Mouse (Mus musculus) kidney, embryonic 14.5 days (tissue): ENCODE data around the gene Mgat5. TPM values are rescaled to one million over a fixed set of nuclear protein-coding genes. Genes with fewer than 3 reads are reported as not detected.

Experiments
- ATAC-seq: fragments of 200-750 bp; cut with Nextera tagmentation; 2 replicates; pipeline ENCODE4 v1.8.0; 2017; ENCODE audit warnings: moderate number of reproducible peaks, mild to moderate bottlenecking, moderate TSS enrichment, moderate library complexity; ENCODE audit not compliant: low FRiP score, low TSS enrichment
- H3K27ac ChIP-seq: fragments of 300-500 bp; sonication (generic); 2 replicates; pipeline ENCODE4 v1.5.1; 2014; ENCODE audit warnings: low read depth, mild to moderate bottlenecking, low read length, moderate library complexity, mixed read lengths
- H3K27me3 ChIP-seq: fragments of 300-500 bp; sonication (generic); 2 replicates; pipeline ENCODE4 v1.6.1; 2014; ENCODE audit warnings: mild to moderate bottlenecking, low read length; ENCODE audit not compliant: control insufficient read depth, insufficient read depth
- H3K36me3 ChIP-seq: fragments of 300-500 bp; sonication (generic); 2 replicates; pipeline ENCODE4 v1.6.1; 2014; ENCODE audit warnings: low read length, mixed read lengths; ENCODE audit not compliant: control insufficient read depth, insufficient read depth
- H3K4me1 ChIP-seq: fragments of 300-500 bp; sonication (generic); 2 replicates; pipeline ENCODE4 v1.6.1; 2014; ENCODE audit warnings: low read length, mixed read lengths; ENCODE audit not compliant: control insufficient read depth, insufficient read depth
- H3K4me2 ChIP-seq: fragments of 300-500 bp; sonication (generic); replicated peaks from 2 replicates; pipeline ENCODE4 v1.6.1; 2014; ENCODE audit warnings: low read depth, mild to moderate bottlenecking, low read length
- H3K4me3 ChIP-seq: fragments of 300-500 bp; sonication (generic); 2 replicates; pipeline ENCODE4 v1.5.1; 2014; ENCODE audit warnings: mild to moderate bottlenecking, low read length
- H3K9ac ChIP-seq: fragments of 300-500 bp; sonication (generic); 2 replicates; pipeline ENCODE4 v1.6.1; 2014; ENCODE audit warnings: low read depth, mild to moderate bottlenecking, low read length, moderate library complexity
- H3K9me3 ChIP-seq: fragments of 300-500 bp; sonication (generic); 2 replicates; pipeline ENCODE4 v1.6.1; 2016; ENCODE audit warnings: low read length; ENCODE audit not compliant: control insufficient read depth
- WGBS: fragments of 180-500 bp; shearing (Covaris S2); extraction: QIAGEN DNeasy Blood & Tissue Kit; methylation state at CpG from one replicate; pipeline ENCODE4 v1.1.7; 2014; 5-methylcytosine and 5-hydroxymethylcytosine counted together
- polyA plus RNA-seq: library from polyadenylated mRNA; unstranded; fragments of >200 nt; fragmentation: Nextera tagmentation; extraction: Ambion mirVana; gene quantifications from 2 replicates; pipeline ENCODE4 v1.2.1, GENCODE M21; 2014

The Mgat5 gene
- polyA plus RNA-seq, 1 experiment from 2014 or later = 11.0 TPM

GRCm38 (mm10) chr1:127416971-127417370 is 212.2 kb downstream of the Mgat5 start:
- Histone ChIP-seq H3K4me1 (no peaks in the 10 kb centered on the region), H3K27ac (no peak overlapping the region), H3K9me3 (no peaks in the 10 kb centered on the region), H3K9ac (no peak overlapping the region), H3K4me3 (no peak overlapping the region), H3K27me3 (no peaks in the 10 kb centered on the region), H3K36me3 (peaks cover 12% of the 10 kb centered on the region; the same call in 1 of the 2 replicates), H3K4me2 (no peak overlapping the region)
- 88% methylated on average over 1 of the region's 1 CpGs for WGBS
- ATAC-seq = no peak

- Histone ChIP-seq H3K4me1 (no peaks in the 10 kb centered on the region), H3K4me2 (no peak overlapping the region), H3K36me3 (peaks cover 3% of the 10 kb centered on the region; the same call in 1 of the 2 replicates), H3K27me3 (no peaks in the 10 kb centered on the region), H3K27ac (no peak overlapping the region), H3K9me3 (no peaks in the 10 kb centered on the region), H3K9ac (no peak overlapping the region), H3K4me3 (no peak overlapping the region)
- no peak for ATAC-seq
- 91% methylated on average over 4 of the region's 4 CpGs for WGBS
These were observed 214.2 kb downstream of the Mgat5 start for GRCm38 (mm10) chr1:127418916-127419575.

GRCm38 (mm10) chr1:127419581-127419980 is 214.8 kb downstream of the Mgat5 start:
- no peak overlapping the region for H3K9ac ChIP-seq
- no peak overlapping the region for H3K27ac ChIP-seq
- no peak overlapping the region for H3K4me3 ChIP-seq
- H3K36me3 ChIP-seq = peaks cover 3% of the 10 kb centered on the region; the same call in 1 of the 2 replicates
- H3K27me3 ChIP-seq = no peaks in the 10 kb centered on the region
- no peaks in the 10 kb centered on the region for H3K4me1 ChIP-seq
- ATAC-seq = no peak
- H3K4me2 ChIP-seq = no peak overlapping the region
- WGBS = 86% methylated on average over 7 of the region's 7 CpGs
- H3K9me3 ChIP-seq = no peaks in the 10 kb centered on the region

GRCm38 (mm10) chr1:127420383-127420782 is 215.6 kb downstream of the Mgat5 start:
- Histone ChIP-seq H3K4me3 (no peak overlapping the region), H3K4me2 (no peak overlapping the region), H3K27me3 (no peaks in the 10 kb centered on the region), H3K4me1 (no peaks in the 10 kb centered on the region), H3K27ac (no peak overlapping the region), H3K9ac (no peak overlapping the region), H3K36me3 (no peaks in the 10 kb centered on the region), H3K9me3 (no peaks in the 10 kb centered on the region)
- peak; percentile 71; the same call in 1 of the 2 replicates for ATAC-seq
- 51% methylated on average over 13 of the region's 13 CpGs for WGBS

DNA sequence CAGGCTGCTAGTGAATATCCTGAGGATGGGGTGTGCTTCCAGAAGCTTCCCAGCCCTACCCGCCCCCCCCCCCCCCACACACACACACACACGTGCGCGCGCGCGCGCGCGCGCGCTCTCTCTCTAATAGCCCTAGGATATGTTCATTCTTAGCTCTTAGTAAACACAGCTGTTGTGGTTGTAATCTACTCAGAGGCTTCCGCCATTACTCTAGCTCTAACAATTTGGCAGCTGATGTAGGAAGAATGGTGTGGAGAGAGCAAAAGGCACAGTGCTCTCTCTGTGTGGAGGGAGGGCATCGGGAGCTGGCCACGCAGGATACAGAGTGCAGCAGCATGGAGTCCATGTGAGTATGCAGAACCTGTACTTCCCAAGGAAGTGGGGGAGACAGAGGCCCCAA is 216.0 kb downstream of the Mgat5 start:
- no peak overlapping the region for H3K4me3 ChIP-seq
- H3K36me3 ChIP-seq = no peaks in the 10 kb centered on the region
- peak; percentile 17; the same call in 1 of the 2 replicates for ATAC-seq
- H3K4me1 ChIP-seq = no peaks in the 10 kb centered on the region
- 82% methylated on average over 15 of the region's 15 CpGs for WGBS
- no peaks in the 10 kb centered on the region for H3K27me3 ChIP-seq
- no peak overlapping the region for H3K27ac ChIP-seq
- H3K9me3 ChIP-seq = no peaks in the 10 kb centered on the region
- H3K9ac ChIP-seq = no peak overlapping the region
- H3K4me2 ChIP-seq = no peak overlapping the region

- no peak overlapping the region for H3K4me3 ChIP-seq
- WGBS = 83% methylated on average over 4 of the region's 4 CpGs
- no peaks in the 10 kb centered on the region for H3K36me3 ChIP-seq
- H3K4me1 ChIP-seq = no peaks in the 10 kb centered on the region
- no peak for ATAC-seq
- no peaks in the 10 kb centered on the region for H3K27me3 ChIP-seq
- no peak overlapping the region for H3K4me2 ChIP-seq
- H3K27ac ChIP-seq = no peak overlapping the region
- no peak overlapping the region for H3K9ac ChIP-seq
- H3K9me3 ChIP-seq = no peaks in the 10 kb centered on the region
These were observed 217.8 kb downstream of the Mgat5 start for GRCm38 (mm10) chr1:127422565-127422964.

- Histone ChIP-seq H3K4me1 (no peaks in the 10 kb centered on the region), H3K9ac (no peak overlapping the region), H3K27ac (no peak overlapping the region), H3K27me3 (no peaks in the 10 kb centered on the region), H3K4me3 (no peak overlapping the region), H3K4me2 (no peak overlapping the region), H3K36me3 (no peaks in the 10 kb centered on the region), H3K9me3 (no peaks in the 10 kb centered on the region)
- ATAC-seq = peak; percentile 62
- WGBS = 50% methylated on average over 6 of the region's 6 CpGs
These were observed 220.3 kb downstream of the Mgat5 start for GRCm38 (mm10) chr1:127425021-127425532.

DNA sequence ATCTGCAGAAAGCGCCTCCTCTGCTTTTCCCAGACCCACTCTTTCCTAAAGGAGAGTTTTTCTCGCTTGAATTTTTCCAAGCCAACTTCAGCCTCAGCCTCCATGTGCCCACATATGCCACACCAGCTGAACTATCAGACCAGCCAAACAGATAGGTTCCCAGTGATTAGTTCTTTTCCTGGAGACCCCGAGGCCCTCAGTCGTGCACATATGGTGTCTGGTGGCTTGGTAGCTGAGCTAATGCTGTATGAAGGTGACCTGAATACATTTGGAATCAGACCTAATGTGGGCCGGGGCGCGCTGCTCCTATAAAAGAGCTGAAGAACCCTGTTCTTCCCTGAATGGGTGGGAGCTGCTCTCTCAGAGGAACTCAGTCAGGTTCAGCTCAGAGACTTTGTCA is 225.5 kb downstream of the Mgat5 start:
- H3K4me3 ChIP-seq = no peak overlapping the region

GRCm38 (mm10) chr1:127434829-127435228 is 230.0 kb downstream of the Mgat5 start:
- Histone ChIP-seq H3K9me3 (no peaks in the 10 kb centered on the region), H3K9ac (no peak overlapping the region), H3K27me3 (no peaks in the 10 kb centered on the region), H3K36me3 (no peaks in the 10 kb centered on the region), H3K4me1 (peaks cover 17% of the 10 kb centered on the region; the same call in 1 of the 2 replicates), H3K4me2 (no peak overlapping the region), H3K27ac (no peak overlapping the region), H3K4me3 (no peak overlapping the region)
- ATAC-seq = no peak
- 74% methylated on average over 4 of the region's 4 CpGs for WGBS

More for the DNA sequence above, 225.5 kb downstream of the Mgat5 start:
- 93% methylated on average over 7 of the region's 7 CpGs for WGBS
- Histone ChIP-seq H3K4me2 (no peak overlapping the region), H3K4me1 (peaks cover 10% of the 10 kb centered on the region; the same call in 1 of the 2 replicates), H3K9me3 (no peaks in the 10 kb centered on the region), H3K9ac (no peak overlapping the region), H3K27me3 (no peaks in the 10 kb centered on the region), H3K36me3 (no peaks in the 10 kb centered on the region), H3K27ac (no peak overlapping the region)
- ATAC-seq = no peak
